Mouse (Mus musculus) E14TG2a.4 (cell line): Measurements from ENCODE around the gene Prpf19.

Source experiments
- H3K27me3 ChIP-seq: 2 replicates; pipeline ENCODE4 v1.6.1; 2014; ENCODE audit warnings: low read length, control low read depth; ENCODE audit not compliant: insufficient read depth
- H3K36me3 ChIP-seq: 2 replicates; pipeline ENCODE4 v1.6.1; 2014; ENCODE audit warnings: low read length, control low read depth; ENCODE audit not compliant: insufficient read depth
- H3K4me1 ChIP-seq: replicated peaks from 2 replicates; pipeline ENCODE4 v1.6.1; 2014; ENCODE audit warnings: low read depth, low read length, control low read depth
- H3K4me3 ChIP-seq: replicated peaks from 2 replicates; pipeline ENCODE4 v1.5.1; 2014; ENCODE audit warnings: mild to moderate bottlenecking, low read length
- H3K9me3 ChIP-seq: 2 replicates; pipeline ENCODE4 v1.6.1; 2014; ENCODE audit warnings: low read length, control low read depth
- CTCF ChIP-seq: conservative IDR thresholded peaks from 2 replicates; pipeline ENCODE4 v1.5.1; 2014; ENCODE audit warnings: low read length
- NANOG ChIP-seq: IDR thresholded peaks from 2 replicates; pipeline ENCODE4 v1.6.1; 2014; ENCODE audit warnings: borderline replicate concordance, low read length, mixed read lengths
- POU5F1 ChIP-seq: IDR thresholded peaks from 2 replicates; pipeline ENCODE4 v1.6.1; 2014; ENCODE audit warnings: low read length, borderline replicate concordance

Prpf19 gene

GRCm38 (mm10) chr19:10901046-10901445, 6.0 kb downstream of the Prpf19 start:
- Histone ChIP-seq H3K9me3 (no peaks in the 10 kb centered on the region), H3K36me3 (peaks cover 93% of the 10 kb centered on the region), H3K4me3 (no peak overlapping the region), H3K4me1 (peaks cover 39% of the 10 kb centered on the region), H3K27me3 (no peaks in the 10 kb centered on the region)
- TF ChIP-seq CTCF, result no peak
- no peak for TF ChIP-seq POU5F1
- TF ChIP-seq NANOG, result no peak

GRCm38 (mm10) chr19:10904512-10904911, 9.5 kb downstream of the Prpf19 start:
- TF ChIP-seq POU5F1 (no peak), NANOG (no peak), CTCF (no peak)
- H3K27me3 ChIP-seq, result no peaks in the 10 kb centered on the region
- no peak overlapping the region for H3K4me3 ChIP-seq
- H3K36me3 ChIP-seq, result peaks cover 99% of the 10 kb centered on the region
- peaks cover 14% of the 10 kb centered on the region for H3K4me1 ChIP-seq
- H3K9me3 ChIP-seq, result no peaks in the 10 kb centered on the region

GRCm38 (mm10) chr19:10904927-10905727, 10.1 kb downstream of the Prpf19 start:
- peaks cover 14% of the 10 kb centered on the region for H3K4me1 ChIP-seq
- H3K4me3 ChIP-seq, result no peak overlapping the region
- TF ChIP-seq NANOG (no peak), POU5F1 (no peak), CTCF (no peak)
- H3K27me3 ChIP-seq, result no peaks in the 10 kb centered on the region
- peaks cover 95% of the 10 kb centered on the region for H3K36me3 ChIP-seq
- H3K9me3 ChIP-seq, result no peaks in the 10 kb centered on the region

GRCm38 (mm10) chr19:10905728-10906000, 10.6 kb downstream of the Prpf19 start:
- Histone ChIP-seq H3K4me3 (no peak overlapping the region), H3K36me3 (peaks cover 90% of the 10 kb centered on the region), H3K27me3 (no peaks in the 10 kb centered on the region), H3K9me3 (no peaks in the 10 kb centered on the region), H3K4me1 (peaks cover 14% of the 10 kb centered on the region)
- TF ChIP-seq CTCF (no peak), NANOG (no peak), POU5F1 (no peak)

- TF ChIP-seq NANOG, result no peak
- peak; percentile 99 for TF ChIP-seq CTCF
- no peaks in the 10 kb centered on the region for H3K27me3 ChIP-seq
- no peaks in the 10 kb centered on the region for H3K9me3 ChIP-seq
- peaks cover 14% of the 10 kb centered on the region for H3K4me1 ChIP-seq
- no peak overlapping the region for H3K4me3 ChIP-seq
- H3K36me3 ChIP-seq, result peaks cover 67% of the 10 kb centered on the region
These were observed 12.9 kb downstream of the Prpf19 start for GRCm38 (mm10) chr19:10907891-10908290.

- Histone ChIP-seq H3K4me1 (peaks cover 13% of the 10 kb centered on the region), H3K4me3 (no peak overlapping the region), H3K36me3 (peaks cover 54% of the 10 kb centered on the region), H3K9me3 (no peaks in the 10 kb centered on the region), H3K27me3 (no peaks in the 10 kb centered on the region)
- no peak for TF ChIP-seq CTCF
- no peak for TF ChIP-seq NANOG
- TF ChIP-seq POU5F1, result no peak
These were observed 14.2 kb downstream of the Prpf19 start for GRCm38 (mm10) chr19:10909087-10909721.

- TF ChIP-seq CTCF (no peak), NANOG (no peak), POU5F1 (no peak)
- peaks cover 4% of the 10 kb centered on the region for H3K36me3 ChIP-seq
- H3K4me3 ChIP-seq, result no peak overlapping the region
- peaks cover 11% of the 10 kb centered on the region for H3K27me3 ChIP-seq
- peaks cover 18% of the 10 kb centered on the region for H3K4me1 ChIP-seq
- no peaks in the 10 kb centered on the region for H3K9me3 ChIP-seq
These were observed 19.3 kb downstream of the Prpf19 start for GRCm38 (mm10) chr19:10914291-10914690.

GRCm38 (mm10) chr19:10914870-10915269, 19.8 kb downstream of the Prpf19 start:
- Histone ChIP-seq H3K4me3 (no peak overlapping the region), H3K27me3 (peaks cover 11% of the 10 kb centered on the region), H3K36me3 (no peaks in the 10 kb centered on the region), H3K9me3 (no peaks in the 10 kb centered on the region), H3K4me1 (peaks cover 24% of the 10 kb centered on the region)
- TF ChIP-seq NANOG (no peak), POU5F1 (no peak), CTCF (no peak)

- no peaks in the 10 kb centered on the region for H3K9me3 ChIP-seq
- H3K36me3 ChIP-seq, result no peaks in the 10 kb centered on the region
- H3K4me1 ChIP-seq, result peaks cover 34% of the 10 kb centered on the region
- TF ChIP-seq CTCF (no peak), POU5F1 (no peak), NANOG (no peak)
- H3K4me3 ChIP-seq, result no peak overlapping the region
- H3K27me3 ChIP-seq, result peaks cover 15% of the 10 kb centered on the region
These were observed 21.5 kb downstream of the Prpf19 start for GRCm38 (mm10) chr19:10916506-10916905.
